ENCODE assay signal across 11 mouse cellular contexts in genomic region chr19:23891421-23891820, GRCm38 (mm10).
DNase-seq lines count a peak whose midpoint lies in the region.
"Had no signal": no experiment of that assay in that cellular context is flagged by ENCODE, and none has a peak within 500 bp of the region (broad histone marks: within the 10 kb centered on the region; RNA-seq: fewer than 3 reads in every experiment).

No protein-coding gene starts in this region.

- peak; percentile 61 for DNase-seq in cerebellum, adult 11-12 months
- no peak for DNase-seq in cerebellum, postnatal 4 days (ENCODE audit: low spot score in 2 of 2)
- DNase-seq in brain, adult 2 months (ENCODE audit: low read depth, low spot score), result peak; percentile 74
- peak; percentile 63 for DNase-seq in cerebellum, adult 9-11 months
- peak; percentile 60 to 69 for DNase-seq in cerebellum, postnatal 36 days
- no peak for DNase-seq in layer of hippocampus, adult 9-11 months
- no peak for DNase-seq in layer of hippocampus, adult 18-20 months (ENCODE audit: low spot score in 2 of 2)
- DNase-seq: adrenal gland, postnatal 10 days; gastrocnemius, postnatal 10 days; heart, adult 2 months; heart, postnatal 14 days had no signal

Comparison
In these comparisons a context has a peak if more than half of its experiments do, and no peak if none do; other contexts are left out.
1. DNase-seq: peak in cerebellum, adult 11-12 months (single experiment), brain, adult 2 months (single experiment), cerebellum, adult 9-11 months (single experiment) and cerebellum, postnatal 36 days (2 of 2); none in cerebellum, postnatal 4 days (0 of 2), layer of hippocampus, adult 9-11 months (single experiment) and layer of hippocampus, adult 18-20 months (0 of 2).